Mouse (Mus musculus) olfactory bulb, adult 2 months (tissue): ENCODE measurements at regions not wholly inside any gene's neighbourhood (a gene's known extent, or its start where the extent isn't known, plus 50 kb on each side); places are given as distances from the start of the nearest gene placed in this dataset.

ENCODE experiments used
- CTCF ChIP-seq: fragments of 200-500 bp; IDR thresholded peaks from 2 replicates; pipeline ENCODE4 v1.5.1; 2012; ENCODE audit warnings: low read depth, mild to moderate bottlenecking, low read length, moderate library complexity; ENCODE audit not compliant: insufficient read depth
- POLR2A ChIP-seq: fragments of 200-500 bp; IDR thresholded peaks from 2 replicates; pipeline ENCODE4 v1.6.1; 2012; ENCODE audit warnings: mild to moderate bottlenecking, low read depth, low read length, moderate library complexity; ENCODE audit not compliant: insufficient read depth

DNA sequence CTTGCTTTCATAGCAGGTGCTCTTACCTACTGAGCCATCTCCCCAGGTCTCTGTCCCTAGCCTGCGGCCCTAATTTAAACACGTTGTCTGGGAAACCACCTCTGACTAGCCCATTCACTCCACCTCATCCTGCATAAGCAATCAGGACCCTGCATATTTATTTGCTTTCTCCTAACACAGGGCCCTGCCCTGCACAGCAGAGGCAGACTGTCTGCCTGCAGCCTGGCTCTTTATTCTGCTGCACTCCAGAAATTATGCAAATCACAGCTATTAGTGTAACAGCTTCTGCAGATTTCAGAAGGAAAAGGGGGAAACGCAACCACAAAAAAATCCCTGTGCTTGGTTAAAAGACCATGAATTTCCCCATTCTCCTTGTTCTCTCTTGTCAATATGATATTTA lies 505.9 kb upstream of the Vstm2b start:
- TF ChIP-seq CTCF (no peak), POLR2A (no peak)
